Mouse (Mus musculus): ENCODE data around the gene Ifna11.
"Not testable (repeated sequence)": the region's sequence is repeated elsewhere in the genome, so short reads cannot be mapped to it uniquely, and the experiment has no call there.

Ifna11 gene

DNA sequence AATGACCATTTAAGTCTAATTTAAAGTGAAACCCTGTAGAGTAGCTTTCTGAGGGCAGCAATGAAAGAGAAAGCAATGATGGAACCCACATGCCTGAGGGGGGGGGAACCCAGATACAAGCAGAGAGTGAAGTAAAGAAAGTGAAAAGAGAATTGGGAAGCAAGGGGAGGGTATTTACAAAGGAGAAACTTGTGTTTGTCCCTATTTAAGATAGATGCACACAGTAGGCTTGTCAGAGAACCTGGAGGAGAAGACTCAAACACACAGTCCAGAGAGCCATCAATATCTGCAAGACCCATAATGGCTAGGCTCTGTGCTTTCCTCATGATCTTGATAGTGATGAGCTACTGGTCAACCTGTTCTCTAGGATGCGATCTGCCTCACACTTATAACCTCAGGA, at the start of gene Ifna11:
Ifna11 (plus strand) TSS at position 301 of the 400 bp plus-strand sequence.
- no peak for DNase-seq (ENCODE audit: low spot score)

DNA sequence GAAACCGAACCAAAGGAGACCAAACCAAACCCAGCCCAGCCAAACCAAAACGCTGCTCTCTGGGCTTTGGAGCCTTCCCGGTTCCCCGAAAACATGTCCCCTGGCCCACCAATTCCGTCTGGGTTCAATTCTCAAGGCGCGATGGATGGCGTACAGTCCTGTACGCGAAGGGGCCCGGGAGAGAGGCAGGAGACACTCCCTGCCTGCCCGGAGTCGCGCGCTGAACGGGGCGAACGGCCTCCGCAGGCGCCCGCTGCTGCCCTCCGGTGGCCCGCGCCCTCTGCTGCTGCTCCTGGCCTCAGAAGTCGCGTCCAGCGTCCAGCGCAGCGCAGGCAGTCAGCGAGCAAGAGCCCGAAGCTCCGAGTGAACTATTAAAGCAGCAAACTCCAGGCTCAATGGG, 46.2 kb upstream of the Ifna11 start, which contains the start of gene Gm13290:
Gm13290 (plus strand) TSS at position 301 of the 400 bp plus-strand sequence.
- not testable (repeated sequence) for DNase-seq (ENCODE audit: low spot score)

DNA sequence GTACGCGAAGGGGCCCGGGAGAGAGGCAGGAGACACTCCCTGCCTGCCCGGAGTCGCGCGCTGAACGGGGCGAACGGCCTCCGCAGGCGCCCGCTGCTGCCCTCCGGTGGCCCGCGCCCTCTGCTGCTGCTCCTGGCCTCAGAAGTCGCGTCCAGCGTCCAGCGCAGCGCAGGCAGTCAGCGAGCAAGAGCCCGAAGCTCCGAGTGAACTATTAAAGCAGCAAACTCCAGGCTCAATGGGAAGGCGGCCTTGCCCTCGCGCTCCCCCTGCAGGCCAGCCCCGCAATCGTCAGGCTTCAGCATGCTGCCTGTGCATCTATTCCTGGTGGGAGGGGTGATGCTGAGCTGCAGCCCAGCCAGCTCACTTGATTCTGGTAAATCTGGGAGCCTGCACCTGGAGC, 43.1 kb upstream of the Ifna11 start, which contains the start of gene Gm13289:
Gm13289 (plus strand) TSS at position 301 of the 400 bp plus-strand sequence.
- DNase-seq (ENCODE audit: low spot score) = not testable (repeated sequence)

DNA sequence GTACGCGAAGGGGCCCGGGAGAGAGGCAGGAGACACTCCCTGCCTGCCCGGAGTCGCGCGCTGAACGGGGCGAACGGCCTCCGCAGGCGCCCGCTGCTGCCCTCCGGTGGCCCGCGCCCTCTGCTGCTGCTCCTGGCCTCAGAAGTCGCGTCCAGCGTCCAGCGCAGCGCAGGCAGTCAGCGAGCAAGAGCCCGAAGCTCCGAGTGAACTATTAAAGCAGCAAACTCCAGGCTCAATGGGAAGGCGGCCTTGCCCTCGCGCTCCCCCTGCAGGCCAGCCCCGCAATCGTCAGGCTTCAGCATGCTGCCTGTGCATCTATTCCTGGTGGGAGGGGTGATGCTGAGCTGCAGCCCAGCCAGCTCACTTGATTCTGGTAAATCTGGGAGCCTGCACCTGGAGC, 40.2 kb upstream of the Ifna11 start, which contains the start of gene Gm13272:
Gm13272 (plus strand) TSS at position 301 of the 400 bp plus-strand sequence.
- DNase-seq (ENCODE audit: low spot score) = not testable (repeated sequence)

DNA sequence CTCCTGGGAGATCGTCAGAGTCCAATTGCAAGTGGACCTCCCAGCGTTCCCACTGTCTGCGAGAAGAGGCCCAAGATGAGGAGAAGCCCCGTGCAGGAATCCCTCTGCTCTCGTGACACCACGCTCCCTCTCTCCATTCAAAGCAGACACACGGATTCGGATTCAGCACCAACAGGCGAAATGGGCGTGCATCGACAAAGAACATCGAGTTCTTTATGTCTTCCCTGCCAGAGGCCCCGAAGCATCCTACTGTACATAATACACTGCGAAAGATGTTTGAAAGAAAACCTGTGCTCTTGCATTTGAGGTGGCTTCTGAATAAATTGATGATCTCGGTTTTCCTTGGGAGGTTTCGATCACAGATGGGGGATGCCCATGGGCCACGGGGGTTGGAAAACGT, 39.4 kb upstream of the Ifna11 start:
- not testable (repeated sequence) for DNase-seq (ENCODE audit: low spot score)

DNA sequence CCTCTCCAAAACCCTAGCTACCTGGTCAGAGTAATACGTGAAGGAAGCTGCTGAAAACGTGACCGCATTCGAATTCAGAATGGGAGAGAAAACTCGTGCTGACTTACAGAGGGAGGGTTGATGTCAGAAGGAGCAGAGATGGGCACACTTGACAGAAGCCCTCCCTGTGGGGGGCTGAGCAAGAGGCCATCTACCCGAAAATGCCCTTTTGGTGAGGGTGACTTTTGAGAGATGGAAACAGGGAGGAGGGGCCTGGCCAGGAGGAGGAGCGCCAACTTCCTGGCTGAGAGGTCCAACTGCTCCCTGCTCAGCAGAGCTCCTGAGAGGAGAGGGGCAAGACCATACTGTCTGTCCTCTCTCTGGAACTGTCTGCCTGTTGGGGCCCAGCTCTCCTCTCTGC, 37.9 kb upstream of the Ifna11 start, which contains the start of gene Ifnz:
Ifnz (plus strand) TSS at position 301 of the 400 bp plus-strand sequence.
- DNase-seq (ENCODE audit: low spot score) = not testable (repeated sequence)

DNA sequence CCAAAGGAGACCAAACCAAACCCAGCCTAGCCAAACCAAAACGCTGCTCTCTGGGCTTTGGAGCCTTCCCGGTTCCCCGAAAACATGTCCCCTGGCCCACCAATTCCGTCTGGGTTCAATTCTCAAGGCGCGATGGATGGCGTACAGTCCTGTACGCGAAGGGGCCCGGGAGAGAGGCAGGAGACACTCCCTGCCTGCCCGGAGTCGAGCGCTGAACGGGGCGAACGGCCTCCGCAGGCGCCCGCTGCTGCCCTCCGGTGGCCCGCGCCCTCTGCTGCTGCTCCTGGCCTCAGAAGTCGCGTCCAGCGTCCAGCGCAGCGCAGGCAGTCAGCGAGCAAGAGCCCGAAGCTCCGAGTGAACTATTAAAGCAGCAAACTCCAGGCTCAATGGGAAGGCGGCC, 37.4 kb upstream of the Ifna11 start:
- not testable (repeated sequence) for DNase-seq (ENCODE audit: low spot score)

DNA sequence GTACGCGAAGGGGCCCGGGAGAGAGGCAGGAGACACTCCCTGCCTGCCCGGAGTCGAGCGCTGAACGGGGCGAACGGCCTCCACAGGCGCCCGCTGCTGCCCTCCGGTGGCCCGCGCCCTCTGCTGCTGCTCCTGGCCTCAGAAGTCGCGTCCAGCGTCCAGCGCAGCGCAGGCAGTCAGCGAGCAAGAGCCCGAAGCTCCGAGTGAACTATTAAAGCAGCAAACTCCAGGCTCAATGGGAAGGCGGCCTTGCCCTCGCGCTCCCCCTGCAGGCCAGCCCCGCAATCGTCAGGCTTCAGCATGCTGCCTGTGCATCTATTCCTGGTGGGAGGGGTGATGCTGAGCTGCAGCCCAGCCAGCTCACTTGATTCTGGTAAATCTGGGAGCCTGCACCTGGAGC, 34.4 kb upstream of the Ifna11 start, which contains the start of gene Gm13276:
Gm13276 (plus strand) TSS at position 301 of the 400 bp plus-strand sequence.
- DNase-seq (ENCODE audit: low spot score) = not testable (repeated sequence)

DNA sequence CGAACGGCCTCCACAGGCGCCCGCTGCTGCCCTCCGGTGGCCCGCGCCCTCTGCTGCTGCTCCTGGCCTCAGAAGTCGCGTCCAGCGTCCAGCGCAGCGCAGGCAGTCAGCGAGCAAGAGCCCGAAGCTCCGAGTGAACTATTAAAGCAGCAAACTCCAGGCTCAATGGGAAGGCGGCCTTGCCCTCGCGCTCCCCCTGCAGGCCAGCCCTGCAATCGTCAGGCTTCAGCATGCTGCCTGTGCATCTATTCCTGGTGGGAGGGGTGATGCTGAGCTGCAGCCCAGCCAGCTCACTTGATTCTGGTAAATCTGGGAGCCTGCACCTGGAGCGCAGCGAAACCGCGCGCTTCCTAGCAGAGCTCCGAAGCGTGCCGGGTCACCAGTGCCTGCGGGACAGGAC, 31.4 kb upstream of the Ifna11 start, which contains the start of gene Gm13277:
Gm13277 (plus strand) TSS at position 231 of the 400 bp plus-strand sequence.
- not testable (repeated sequence) for DNase-seq (ENCODE audit: low spot score)

DNA sequence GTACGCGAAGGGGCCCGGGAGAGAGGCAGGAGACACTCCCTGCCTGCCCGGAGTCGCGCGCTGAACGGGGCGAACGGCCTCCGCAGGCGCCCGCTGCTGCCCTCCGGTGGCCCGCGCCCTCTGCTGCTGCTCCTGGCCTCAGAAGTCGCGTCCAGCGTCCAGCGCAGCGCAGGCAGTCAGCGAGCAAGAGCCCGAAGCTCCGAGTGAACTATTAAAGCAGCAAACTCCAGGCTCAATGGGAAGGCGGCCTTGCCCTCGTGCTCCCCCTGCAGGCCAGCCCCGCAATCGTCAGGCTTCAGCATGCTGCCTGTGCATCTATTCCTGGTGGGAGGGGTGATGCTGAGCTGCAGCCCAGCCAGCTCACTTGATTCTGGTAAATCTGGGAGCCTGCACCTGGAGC, 28.5 kb upstream of the Ifna11 start, which contains the start of gene Gm13278:
Gm13278 (plus strand) TSS at position 301 of the 400 bp plus-strand sequence.
- DNase-seq (ENCODE audit: low spot score) = not testable (repeated sequence)

DNA sequence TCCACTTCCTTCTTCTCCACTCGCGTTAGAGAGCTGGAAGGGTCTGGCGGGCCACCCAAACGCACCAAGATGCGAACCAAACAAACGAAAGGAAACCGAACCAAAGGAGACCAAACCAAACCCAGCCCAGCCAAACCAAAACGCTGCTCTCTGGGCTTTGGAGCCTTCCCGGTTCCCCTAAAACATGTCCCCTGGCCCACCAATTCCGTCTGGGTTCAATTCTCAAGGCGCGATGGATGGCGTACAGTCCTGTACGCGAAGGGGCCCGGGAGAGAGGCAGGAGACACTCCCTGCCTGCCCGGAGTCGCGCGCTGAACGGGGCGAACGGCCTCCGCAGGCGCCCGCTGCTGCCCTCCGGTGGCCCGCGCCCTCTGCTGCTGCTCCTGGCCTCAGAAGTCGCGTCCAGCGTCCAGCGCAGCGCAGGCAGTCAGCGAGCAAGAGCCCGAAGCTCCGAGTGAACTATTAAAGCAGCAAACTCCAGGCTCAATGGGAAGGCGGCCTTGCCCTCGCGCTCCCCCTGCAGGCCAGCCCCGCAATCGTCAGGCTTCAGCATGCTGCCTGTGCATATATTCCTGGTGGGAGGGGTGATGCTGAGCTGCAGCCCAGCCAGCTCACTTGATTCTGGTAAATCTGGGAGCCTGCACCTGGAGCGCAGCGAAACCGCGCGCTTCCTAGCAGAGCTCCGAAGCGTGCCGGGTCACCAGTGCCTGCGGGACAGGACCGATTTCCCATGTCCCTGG, 25.7 kb upstream of the Ifna11 start, which contains the start of gene Gm13275:
Gm13275 (plus strand) TSS at position 552 of the 740 bp plus-strand sequence.
- not testable (repeated sequence) for DNase-seq (ENCODE audit: low spot score)

DNA sequence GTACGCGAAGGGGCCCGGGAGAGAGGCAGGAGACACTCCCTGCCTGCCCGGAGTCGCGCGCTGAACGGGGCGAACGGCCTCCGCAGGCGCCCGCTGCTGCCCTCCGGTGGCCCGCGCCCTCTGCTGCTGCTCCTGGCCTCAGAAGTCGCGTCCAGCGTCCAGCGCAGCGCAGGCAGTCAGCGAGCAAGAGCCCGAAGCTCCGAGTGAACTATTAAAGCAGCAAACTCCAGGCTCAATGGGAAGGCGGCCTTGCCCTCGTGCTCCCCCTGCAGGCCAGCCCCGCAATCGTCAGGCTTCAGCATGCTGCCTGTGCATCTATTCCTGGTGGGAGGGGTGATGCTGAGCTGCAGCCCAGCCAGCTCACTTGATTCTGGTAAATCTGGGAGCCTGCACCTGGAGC, 22.7 kb upstream of the Ifna11 start, which contains the start of gene Gm13279:
Gm13279 (plus strand) TSS at position 301 of the 400 bp plus-strand sequence.
- not testable (repeated sequence) for DNase-seq (ENCODE audit: low spot score)

DNA sequence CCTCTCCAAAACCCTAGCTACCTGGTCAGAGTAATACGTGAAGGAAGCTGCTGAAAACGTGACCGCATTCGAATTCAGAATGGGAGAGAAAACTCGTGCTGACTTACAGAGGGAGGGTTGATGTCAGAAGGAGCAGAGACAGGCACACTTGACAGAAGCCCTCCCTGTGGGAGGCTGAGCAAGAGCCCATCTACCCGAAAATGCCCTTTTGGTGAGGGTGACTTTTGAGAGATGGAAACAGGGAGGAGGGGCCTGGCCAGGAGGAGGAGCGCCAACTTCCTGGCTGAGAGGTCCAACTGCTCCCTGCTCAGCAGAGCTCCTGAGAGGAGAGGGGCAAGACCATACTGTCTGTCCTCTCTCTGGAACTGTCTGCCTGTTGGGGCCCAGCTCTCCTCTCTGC, 20.4 kb upstream of the Ifna11 start, which contains the start of gene Gm13285:
Gm13285 (plus strand) TSS at position 301 of the 400 bp plus-strand sequence.
- DNase-seq (ENCODE audit: low spot score) = not testable (repeated sequence)

DNA sequence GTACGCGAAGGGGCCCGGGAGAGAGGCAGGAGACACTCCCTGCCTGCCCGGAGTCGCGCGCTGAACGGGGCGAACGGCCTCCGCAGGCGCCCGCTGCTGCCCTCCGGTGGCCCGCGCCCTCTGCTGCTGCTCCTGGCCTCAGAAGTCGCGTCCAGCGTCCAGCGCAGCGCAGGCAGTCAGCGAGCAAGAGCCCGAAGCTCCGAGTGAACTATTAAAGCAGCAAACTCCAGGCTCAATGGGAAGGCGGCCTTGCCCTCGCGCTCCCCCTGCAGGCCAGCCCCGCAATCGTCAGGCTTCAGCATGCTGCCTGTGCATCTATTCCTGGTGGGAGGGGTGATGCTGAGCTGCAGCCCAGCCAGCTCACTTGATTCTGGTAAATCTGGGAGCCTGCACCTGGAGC, 16.8 kb upstream of the Ifna11 start, which contains the start of gene Gm13287:
Gm13287 (plus strand) TSS at position 301 of the 400 bp plus-strand sequence.
- DNase-seq (ENCODE audit: low spot score) = not testable (repeated sequence)

DNA sequence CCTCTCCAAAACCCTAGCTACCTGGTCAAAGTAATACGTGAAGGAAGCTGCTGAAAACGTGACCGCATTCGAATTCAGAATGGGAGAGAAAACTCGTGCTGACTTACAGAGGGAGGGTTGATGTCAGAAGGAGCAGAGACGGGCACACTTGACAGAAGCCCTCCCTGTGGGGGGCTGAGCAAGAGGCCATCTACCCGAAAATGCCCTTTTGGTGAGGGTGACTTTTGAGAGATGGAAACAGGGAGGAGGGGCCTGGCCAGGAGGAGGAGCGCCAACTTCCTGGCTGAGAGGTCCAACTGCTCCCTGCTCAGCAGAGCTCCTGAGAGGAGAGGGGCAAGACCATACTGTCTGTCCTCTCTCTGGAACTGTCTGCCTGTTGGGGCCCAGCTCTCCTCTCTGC, 14.5 kb upstream of the Ifna11 start, which contains the start of gene Gm13288:
Gm13288 (plus strand) TSS at position 301 of the 400 bp plus-strand sequence.
- not testable (repeated sequence) for DNase-seq (ENCODE audit: low spot score)

DNA sequence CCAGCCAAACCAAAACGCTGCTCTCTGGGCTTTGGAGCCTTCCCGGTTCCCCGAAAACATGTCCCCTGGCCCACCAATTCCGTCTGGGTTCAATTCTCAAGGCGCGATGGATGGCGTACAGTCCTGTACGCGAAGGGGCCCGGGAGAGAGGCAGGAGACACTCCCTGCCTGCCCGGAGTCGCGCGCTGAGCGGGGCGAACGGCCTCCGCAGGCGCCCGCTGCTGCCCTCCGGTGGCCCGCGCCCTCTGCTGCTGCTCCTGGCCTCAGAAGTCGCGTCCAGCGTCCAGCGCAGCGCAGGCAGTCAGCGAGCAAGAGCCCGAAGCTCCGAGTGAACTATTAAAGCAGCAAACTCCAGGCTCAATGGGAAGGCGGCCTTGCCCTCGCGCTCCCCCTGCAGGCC, 14.0 kb upstream of the Ifna11 start:
- not testable (repeated sequence) for DNase-seq (ENCODE audit: low spot score)

DNA sequence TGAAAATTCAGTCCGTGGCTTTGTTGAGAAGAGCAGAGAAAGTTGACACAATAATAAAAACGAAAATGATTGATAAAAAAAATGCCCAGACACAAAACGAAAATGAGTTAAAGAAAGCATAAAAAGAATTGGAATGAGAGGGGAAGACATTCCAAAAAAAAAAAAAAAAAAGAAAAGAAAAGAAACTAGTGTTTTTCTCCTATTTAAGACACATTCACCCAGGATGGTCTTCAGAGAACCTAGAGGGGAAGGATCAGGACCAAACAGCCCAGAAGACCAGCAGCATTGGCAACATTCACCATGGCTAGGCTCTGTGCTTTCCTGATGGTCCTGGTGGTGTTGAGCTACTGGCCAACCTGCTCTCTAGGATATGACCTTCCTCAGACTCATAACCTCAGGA, 3.8 kb upstream of the Ifna11 start, which contains the start of gene Ifna7:
Ifna7 (plus strand) TSS at position 301 of the 400 bp plus-strand sequence.
- no peak for DNase-seq (ENCODE audit: low spot score)

DNA sequence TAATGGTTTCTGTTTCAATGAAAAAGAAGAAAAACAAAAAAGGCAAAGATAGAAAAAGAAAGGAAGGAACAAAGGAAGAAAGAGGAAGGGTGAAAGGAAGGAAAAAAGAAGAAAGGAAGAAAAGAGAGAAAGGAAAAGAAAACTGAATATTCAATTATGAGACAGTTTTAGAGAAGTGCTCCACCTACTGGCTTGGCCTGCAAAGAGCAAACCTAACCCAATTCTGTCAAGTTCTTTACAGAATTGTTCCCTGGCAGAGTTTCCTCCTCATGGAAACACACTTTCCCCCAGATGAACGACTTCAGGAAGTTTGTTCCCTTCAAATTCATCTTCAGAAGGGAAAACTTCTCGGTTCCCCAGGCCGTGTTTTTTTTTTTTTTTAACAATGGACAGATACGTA, 3.2 kb downstream of the Ifna11 start:
- DNase-seq (ENCODE audit: low spot score) = no peak

DNA sequence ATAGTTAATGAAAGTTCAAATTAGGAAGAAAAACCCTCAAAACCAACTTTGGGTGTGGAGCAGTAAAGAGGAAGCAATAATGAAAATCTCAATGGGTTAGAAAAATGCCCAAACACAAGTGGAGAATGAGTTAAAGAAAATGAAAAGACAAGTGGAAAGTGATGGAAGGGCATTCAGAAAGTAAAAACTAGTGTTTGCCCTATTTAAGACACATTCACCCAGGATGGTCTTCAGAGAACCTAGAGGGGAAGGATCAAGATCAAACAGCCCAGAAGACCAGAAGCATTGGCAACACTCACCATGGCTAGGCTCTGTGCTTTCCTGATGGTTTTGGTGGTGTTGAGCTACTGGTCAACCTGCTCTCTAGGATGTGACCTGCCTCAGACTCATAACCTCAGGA, 7.4 kb downstream of the Ifna11 start, which contains the start of gene Ifna6:
Ifna6 (plus strand) TSS at position 301 of the 400 bp plus-strand sequence.
- not testable (repeated sequence) for DNase-seq (ENCODE audit: low spot score)

DNA sequence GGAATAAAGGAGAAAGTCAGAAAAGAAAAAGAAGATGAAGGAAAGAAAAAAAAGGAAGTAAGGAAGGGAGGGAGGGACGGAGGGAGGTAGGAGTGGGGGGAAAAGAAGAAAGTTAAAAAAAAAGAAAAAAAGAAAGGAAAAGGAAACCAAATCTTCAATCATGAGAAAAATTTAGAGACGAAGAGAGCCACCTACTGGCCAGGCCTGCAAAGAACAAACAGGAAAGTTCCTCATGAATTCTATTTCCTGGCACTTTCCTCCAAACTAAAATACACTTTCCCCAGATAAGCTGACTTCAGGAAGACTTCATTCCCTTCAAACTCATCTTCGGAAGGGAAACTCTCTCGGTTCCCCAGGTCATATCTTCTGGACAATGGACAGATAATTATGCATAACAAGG, 10.8 kb downstream of the Ifna11 start:
- no peak for DNase-seq (ENCODE audit: low spot score)

DNA sequence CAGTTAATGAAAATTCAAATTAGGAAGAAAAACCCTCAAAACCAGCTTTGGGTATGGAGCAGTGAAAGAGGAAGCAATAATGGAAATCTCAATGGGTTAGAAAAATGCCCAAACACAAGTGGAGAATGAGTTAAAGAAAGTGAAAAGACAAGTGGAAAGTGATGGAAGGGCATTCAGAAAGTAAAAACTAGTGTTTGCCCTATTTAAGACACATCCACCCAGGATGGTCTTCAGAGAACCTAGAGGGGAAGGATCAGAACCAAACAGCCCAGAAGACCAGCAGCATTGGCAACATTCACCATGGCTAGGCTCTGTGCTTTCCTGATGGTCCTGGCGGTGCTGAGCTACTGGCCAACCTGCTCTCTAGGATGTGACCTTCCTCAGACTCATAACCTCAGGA, 15.5 kb downstream of the Ifna11 start, which contains the start of gene Ifna5:
Ifna5 (plus strand) TSS at position 301 of the 400 bp plus-strand sequence.
- DNase-seq (ENCODE audit: low spot score) = not testable (repeated sequence)

DNA sequence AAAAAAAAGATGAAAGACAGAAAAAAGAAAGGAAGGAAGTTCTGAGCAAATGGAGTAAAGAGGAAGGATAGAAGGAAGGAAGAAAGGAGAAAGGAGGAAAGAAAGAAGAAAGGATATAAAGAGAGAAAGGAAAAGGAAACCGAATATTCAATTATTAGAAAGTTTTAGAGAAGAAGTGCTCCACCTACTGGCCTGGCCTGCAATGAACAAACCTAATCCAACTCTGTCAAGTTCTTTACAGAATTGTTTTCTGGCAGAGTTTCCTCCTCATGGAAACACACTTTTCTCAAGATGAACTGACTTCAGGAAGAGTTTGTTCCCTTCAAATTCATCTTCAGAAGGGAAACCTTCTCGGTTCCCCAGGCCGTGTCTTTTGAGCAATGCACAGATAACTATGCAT, 19.1 kb downstream of the Ifna11 start:
- DNase-seq (ENCODE audit: low spot score) = no peak

Data from yolk sac, embryonic 10.5 days (tissue).